Mouse (Mus musculus) limb, embryonic 14.5 days (tissue): ENCODE measurements at regions not wholly inside any gene's neighbourhood (a gene's known extent, or its start where the extent isn't known, plus 50 kb on each side); places are given as distances from the start of the nearest gene placed in this dataset.

ENCODE experiments used
- ATAC-seq: fragments of 200-750 bp; cut with Nextera tagmentation; 2 replicates; pipeline ENCODE4 v1.8.0; 2017; ENCODE audit warnings: low read depth, moderate number of reproducible peaks, moderate TSS enrichment; ENCODE audit not compliant: low FRiP score
- DNase-seq: peaks from one replicate; pipeline ENCODE4 v3.0.0-alpha.2; 2015; ENCODE audit warnings: low spot score
- H3K27ac ChIP-seq: fragments of 300-500 bp; sonication (generic); replicated peaks from 2 replicates; pipeline ENCODE4 v1.5.1; 2014; ENCODE audit warnings: low read depth, mild to moderate bottlenecking, low read length, moderate library complexity, mixed read lengths
- H3K27me3 ChIP-seq: fragments of 300-500 bp; sonication (generic); 2 replicates; pipeline ENCODE4 v1.6.1; 2014; ENCODE audit warnings: low read length, mixed read lengths; ENCODE audit not compliant: control insufficient read depth, insufficient read depth
- H3K36me3 ChIP-seq: fragments of 300-500 bp; sonication (generic); 2 replicates; pipeline ENCODE4 v1.6.1; 2014; ENCODE audit warnings: mild to moderate bottlenecking, low read length, moderate library complexity, mixed read lengths; ENCODE audit not compliant: control insufficient read depth, insufficient read depth
- H3K4me1 ChIP-seq: fragments of 300-500 bp; sonication (generic); 2 replicates; pipeline ENCODE4 v1.6.1; 2014; ENCODE audit warnings: antibody characterized with exemption, low read length, mixed read lengths; ENCODE audit not compliant: control insufficient read depth, insufficient read depth
- H3K4me2 ChIP-seq: fragments of 300-500 bp; sonication (generic); replicated peaks from 2 replicates; pipeline ENCODE4 v1.6.1; 2014; ENCODE audit warnings: low read depth, mild to moderate bottlenecking, low read length, moderate library complexity; ENCODE audit not compliant: severe bottlenecking
- H3K4me3 ChIP-seq: fragments of 300-500 bp; sonication (generic); replicated peaks from 2 replicates; pipeline ENCODE4 v1.5.1; 2014; ENCODE audit warnings: low read length
- H3K9ac ChIP-seq: fragments of 300-500 bp; sonication (generic); 2 replicates; pipeline ENCODE4 v1.6.1; 2014; ENCODE audit warnings: mild to moderate bottlenecking, low read depth, low read length, moderate library complexity; ENCODE audit not compliant: severe bottlenecking
- H3K9me3 ChIP-seq: fragments of 300-500 bp; sonication (generic); 2 replicates; pipeline ENCODE4 v1.6.1; 2016; ENCODE audit warnings: low read length; ENCODE audit not compliant: control insufficient read depth
- POLR2A ChIP-seq: fragments of 200-500 bp; IDR thresholded peaks from 2 replicates; pipeline ENCODE4 v1.8.0; 2012; ENCODE audit warnings: inconsistent platforms, mild to moderate bottlenecking, moderate library complexity, borderline replicate concordance; ENCODE audit not compliant: insufficient read depth, insufficient read length; ENCODE audit errors: extremely low read depth
- WGBS: fragments of 180-500 bp; shearing (Covaris S2); extraction: QIAGEN DNeasy Blood & Tissue Kit; methylation state at CpG from one replicate; pipeline ENCODE4 v1.1.7; 2014; 5-methylcytosine and 5-hydroxymethylcytosine counted together

DNA sequence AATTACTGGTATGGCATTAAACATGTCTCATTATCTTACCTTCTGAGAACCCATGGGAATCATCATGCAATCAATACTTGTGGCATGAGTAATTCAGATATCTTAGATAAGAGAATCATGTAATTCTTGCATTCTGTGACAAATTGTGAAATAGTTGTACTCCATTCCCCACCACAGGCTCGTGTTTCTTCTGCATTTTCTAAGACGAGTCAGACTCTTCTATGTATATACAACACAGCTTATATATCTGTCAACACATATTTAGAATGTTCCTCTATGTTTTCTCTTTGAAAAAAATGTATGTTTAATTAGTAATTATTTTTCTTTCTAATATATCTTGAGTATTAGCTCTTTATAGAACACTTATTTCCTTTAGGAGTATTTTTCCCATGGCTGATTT, 527.7 kb downstream of the Otol1 start:
- no peaks in the 10 kb centered on the region for H3K9me3 ChIP-seq
- no peak overlapping the region for H3K9ac ChIP-seq
- no peak for DNase-seq
- no peak for TF ChIP-seq POLR2A
- H3K4me2 ChIP-seq = no peak overlapping the region
- 61% methylated on average over 2 of the region's 2 CpGs for whole genome bisulfite sequencing
- H3K27ac ChIP-seq = no peak overlapping the region
- H3K27me3 ChIP-seq = no peaks in the 10 kb centered on the region
- no peaks in the 10 kb centered on the region for H3K36me3 ChIP-seq
- H3K4me1 ChIP-seq = no peaks in the 10 kb centered on the region
- no peak overlapping the region for H3K4me3 ChIP-seq
- ATAC-seq = no peak

- no peak for TF ChIP-seq POLR2A
These were observed 536.5 kb downstream of the Otol1 start for GRCm38 (mm10) chr3:70543911-70544310.

GRCm38 (mm10) chr3:70557821-70558220, 550.4 kb downstream of the Otol1 start:
- TF ChIP-seq POLR2A = no peak
- 86% methylated on average over 4 of the region's 4 CpGs for WGBS
- ATAC-seq = no peak

More at GRCm38 (mm10) chr3:70543911-70544310, 536.5 kb downstream of the Otol1 start:
- H3K9ac ChIP-seq = no peak overlapping the region
- no peak overlapping the region for H3K4me2 ChIP-seq
- no peak for ATAC-seq
- no peak overlapping the region for H3K4me3 ChIP-seq
- no peaks in the 10 kb centered on the region for H3K27me3 ChIP-seq
- H3K4me1 ChIP-seq = no peaks in the 10 kb centered on the region
- H3K27ac ChIP-seq = no peak overlapping the region
- no peaks in the 10 kb centered on the region for H3K36me3 ChIP-seq
- DNase-seq = no peak
- no peaks in the 10 kb centered on the region for H3K9me3 ChIP-seq
- WGBS = 72% methylated on average over 1 of the region's 1 CpGs

GRCm38 (mm10) chr3:70566140-70566857, 558.9 kb downstream of the Otol1 start:
- 84% methylated on average over 3 of the region's 3 CpGs for WGBS
- H3K36me3 ChIP-seq = no peaks in the 10 kb centered on the region
- no peak for ATAC-seq
- no peak overlapping the region for H3K4me2 ChIP-seq
- no peak overlapping the region for H3K27ac ChIP-seq
- no peaks in the 10 kb centered on the region for H3K4me1 ChIP-seq
- H3K9me3 ChIP-seq = no peaks in the 10 kb centered on the region
- no peak for DNase-seq
- no peak for TF ChIP-seq POLR2A
- no peak overlapping the region for H3K4me3 ChIP-seq
- no peaks in the 10 kb centered on the region for H3K27me3 ChIP-seq
- H3K9ac ChIP-seq = no peak overlapping the region

More at GRCm38 (mm10) chr3:70557821-70558220, 550.4 kb downstream of the Otol1 start:
- H3K36me3 ChIP-seq = no peaks in the 10 kb centered on the region
- H3K4me1 ChIP-seq = no peaks in the 10 kb centered on the region
- DNase-seq = no peak
- no peak overlapping the region for H3K4me3 ChIP-seq
- no peaks in the 10 kb centered on the region for H3K9me3 ChIP-seq
- no peaks in the 10 kb centered on the region for H3K27me3 ChIP-seq
- H3K27ac ChIP-seq = no peak overlapping the region
- H3K9ac ChIP-seq = no peak overlapping the region
- no peak overlapping the region for H3K4me2 ChIP-seq

DNA sequence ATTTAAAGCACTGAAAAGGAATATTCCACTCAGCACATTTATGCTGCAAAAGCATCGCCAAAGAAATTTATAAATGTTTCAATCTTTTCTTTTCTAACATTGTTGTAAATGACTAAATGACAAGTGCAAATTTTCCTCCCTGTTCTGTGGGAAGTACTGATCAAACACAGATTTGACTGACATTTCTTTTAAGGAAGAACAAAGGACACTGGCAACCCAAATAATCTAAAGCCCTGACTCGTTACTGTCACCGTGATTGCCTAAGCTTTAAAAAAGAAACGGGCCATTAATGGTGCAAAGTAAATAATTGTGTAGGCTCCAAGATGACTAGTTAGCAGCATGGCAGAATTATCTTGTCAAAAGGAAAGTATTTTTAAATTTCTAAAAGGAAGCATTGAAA, 587.4 kb downstream of the Otol1 start:
- H3K4me3 ChIP-seq = no peak overlapping the region
- no peaks in the 10 kb centered on the region for H3K9me3 ChIP-seq
- H3K27ac ChIP-seq = no peak overlapping the region
- no peak overlapping the region for H3K4me2 ChIP-seq
- no peak for DNase-seq
- H3K36me3 ChIP-seq = no peaks in the 10 kb centered on the region
- H3K9ac ChIP-seq = no peak overlapping the region
- 49% methylated on average over 4 of the region's 4 CpGs for WGBS
- H3K4me1 ChIP-seq = no peaks in the 10 kb centered on the region
- ATAC-seq = no peak
- H3K27me3 ChIP-seq = no peaks in the 10 kb centered on the region
- TF ChIP-seq POLR2A = no peak
